Mouse (Mus musculus): Measurements from ENCODE around the gene Zfp706.
"Not testable (repeated sequence)": the region's sequence is repeated elsewhere in the genome, so short reads cannot be mapped to it uniquely, and the experiment has no call there.

- not testable (repeated sequence) for TF ChIP-seq TAL1, GATA1 (IDR thresholded peaks at IDR 0.05; ENCODE audit: low read length)
Measured at GRCm38 (mm10) chr15:36999602-37000001, 8.0 kb downstream of the Zfp706 start.
